Mouse (Mus musculus) left cerebral cortex, adult 18-20 months (tissue): ENCODE data around the gene Gm10271. TPM values are rescaled to one million over a fixed set of nuclear protein-coding genes. Genes with fewer than 3 reads are reported as not detected.

Experiments used
- total RNA-seq, 2 experiments: library from RNA; stranded (reverse); gene quantifications; 2 replicates each; pipeline ENCODE4 v1.2.3; 2021

Gene Gm10271
- total RNA-seq, 2 experiments from 2014 or later = not detected

Other genes starting within 250 kb of the Gm10271 start
- gene Myrfl, start 75.7 kb downstream of the Gm10271 start, total RNA-seq = under 1 TPM; 0.14 TPM
- gene Rab3ip, start 21.8 kb downstream of the Gm10271 start, total RNA-seq = 10 to 100 TPM; 43.3 to 44.8 TPM
- under 1 TPM; 0.19 to 0.26 TPM for gene Best3, start 13.7 kb upstream of the Gm10271 start, total RNA-seq
- gene Lrrc10, start 72.7 kb upstream of the Gm10271 start, total RNA-seq = not detected
- 100 to 1,000 TPM; 158 to 165 TPM for gene Cct2, start 91.2 kb upstream of the Gm10271 start, total RNA-seq
- 10 to 100 TPM; 34.9 to 36.5 TPM for gene Frs2, start 175.9 kb upstream of the Gm10271 start, total RNA-seq